Mouse (Mus musculus) heart, postnatal 10 days (tissue): ENCODE data around the gene Rptor. TPM values are rescaled to one million over a fixed set of nuclear protein-coding genes. Genes with fewer than 3 reads are reported as not detected.

ENCODE experiments used
- DNase-seq, 2 experiments: peaks; one replicate each; pipeline ENCODE4 v3.0.0; 2021
- intact Hi-C: fragments of 180-260 bp; cut with DNase I; formaldehyde crosslinking; loops from one replicate; pipeline ENCODE4 v1.15.1; 2025
- total RNA-seq, 2 experiments: library from RNA; stranded (reverse); gene quantifications; 2 replicates each; pipeline ENCODE4 v1.2.3; 2021

Gene Rptor
- total RNA-seq, 2 experiments from 2014 or later, result 39.2 to 40.7 TPM

GRCm38 (mm10) chr11:119769666-119770065 is 167.0 kb downstream of the Rptor start:
- DNase-seq, result no peak
- intact Hi-C loops, result loop anchor here (5.0 kb wide), 2 partner anchors 97 to 222 kb away; partner anchors contain the start of gene Nptx1

DNA sequence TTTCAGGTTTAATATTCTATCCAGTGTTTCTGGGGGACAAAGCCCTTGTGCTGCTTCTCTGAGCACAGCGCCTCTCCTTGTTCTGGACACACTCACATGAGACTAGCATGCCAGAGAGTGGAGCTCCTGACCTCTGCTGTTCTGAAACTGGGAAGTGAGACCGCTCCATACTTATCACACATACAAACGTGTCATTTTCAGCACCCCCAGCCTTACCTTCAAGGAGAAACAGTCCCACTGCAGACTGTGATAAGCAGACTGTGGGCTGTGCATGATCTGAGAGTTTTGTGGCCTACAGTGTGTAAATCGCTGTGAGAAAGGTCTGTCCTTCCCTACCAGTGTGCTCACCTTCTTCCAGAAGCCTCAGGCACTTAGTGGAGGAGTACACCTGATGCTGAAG is 168.3 kb downstream of the Rptor start:
- intact Hi-C loops, result loop anchor here (5.0 kb wide), 1 partner anchor 224 kb away; the partner anchor contains the start of gene Nptx1
- no peak for DNase-seq

GRCm38 (mm10) chr11:119772896-119773295 is 170.2 kb downstream of the Rptor start:
- intact Hi-C loops, result loop anchor here (5.0 kb wide), 1 partner anchor 226 kb away; the partner anchor contains the start of gene Nptx1
- peak in 1 of 2 experiments; percentile 27 for DNase-seq

GRCm38 (mm10) chr11:119775076-119775760 is 172.5 kb downstream of the Rptor start:
- intact Hi-C loops, result no loop called here
- DNase-seq, result no peak

DNA sequence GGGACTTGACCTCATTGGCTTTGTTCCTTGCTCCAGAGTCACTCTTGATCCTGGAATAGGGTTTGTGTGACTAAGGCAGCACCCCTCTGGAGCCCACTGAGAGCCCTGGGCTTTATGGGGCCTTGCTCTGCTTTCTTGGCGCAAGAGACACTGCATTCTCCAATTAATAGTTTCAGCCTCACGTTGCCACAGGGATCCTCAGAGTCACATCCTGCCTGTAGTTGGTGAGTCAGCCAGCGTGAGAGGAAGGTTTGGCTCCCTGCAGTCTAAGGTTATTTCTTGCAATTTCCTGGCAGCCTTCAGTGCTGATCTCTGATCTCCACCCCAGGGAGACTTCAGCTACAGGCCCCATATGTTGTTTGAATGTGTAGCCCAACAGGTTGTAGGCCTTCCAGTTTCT is 174.5 kb downstream of the Rptor start:
- intact Hi-C loops, result no loop called here
- peak in 1 of 2 experiments; percentile 37 for DNase-seq

- DNase-seq, result no peak
- intact Hi-C loops, result no loop called here
Measured at GRCm38 (mm10) chr11:119777872-119778271, 175.2 kb downstream of the Rptor start.

- no peak for DNase-seq
- intact Hi-C loops, result loop anchor here (5.0 kb wide), 1 partner anchor 278 kb away; no protein-coding TSS in a partner anchor
Measured at GRCm38 (mm10) chr11:119780290-119780689, 177.6 kb downstream of the Rptor start.

DNA sequence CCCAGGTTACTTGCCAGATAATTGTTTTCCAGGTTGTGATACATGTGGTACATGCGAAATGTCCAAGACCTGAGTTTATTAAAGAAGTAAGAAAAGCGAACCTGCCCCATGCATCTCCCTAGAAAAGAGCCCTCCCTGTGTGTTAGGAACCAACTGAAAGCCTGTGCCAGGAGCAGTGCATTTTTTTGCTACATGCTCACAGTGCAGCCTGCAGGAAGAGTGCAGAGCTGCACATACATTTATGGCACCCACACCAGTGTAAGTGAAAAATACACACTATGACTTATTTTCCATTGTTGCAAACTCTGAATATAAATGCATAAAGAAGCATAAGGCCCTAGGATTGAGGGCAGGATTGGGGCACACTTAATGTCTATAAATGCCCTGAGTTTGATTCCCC is 178.5 kb downstream of the Rptor start:
- intact Hi-C loops, result loop anchor here (5.0 kb wide), 1 partner anchor 279 kb away; no protein-coding TSS in a partner anchor
- DNase-seq, result no peak

- DNase-seq, result no peak
- intact Hi-C loops, result loop anchor here (5.0 kb wide), 1 partner anchor 279 kb away; no protein-coding TSS in a partner anchor
Measured at GRCm38 (mm10) chr11:119781726-119782125, 179.0 kb downstream of the Rptor start.

GRCm38 (mm10) chr11:119783653-119784052 is 180.9 kb downstream of the Rptor start:
- DNase-seq, result no peak
- intact Hi-C loops, result loop anchor here (5.0 kb wide), 1 partner anchor 281 kb away; no protein-coding TSS in a partner anchor

DNA sequence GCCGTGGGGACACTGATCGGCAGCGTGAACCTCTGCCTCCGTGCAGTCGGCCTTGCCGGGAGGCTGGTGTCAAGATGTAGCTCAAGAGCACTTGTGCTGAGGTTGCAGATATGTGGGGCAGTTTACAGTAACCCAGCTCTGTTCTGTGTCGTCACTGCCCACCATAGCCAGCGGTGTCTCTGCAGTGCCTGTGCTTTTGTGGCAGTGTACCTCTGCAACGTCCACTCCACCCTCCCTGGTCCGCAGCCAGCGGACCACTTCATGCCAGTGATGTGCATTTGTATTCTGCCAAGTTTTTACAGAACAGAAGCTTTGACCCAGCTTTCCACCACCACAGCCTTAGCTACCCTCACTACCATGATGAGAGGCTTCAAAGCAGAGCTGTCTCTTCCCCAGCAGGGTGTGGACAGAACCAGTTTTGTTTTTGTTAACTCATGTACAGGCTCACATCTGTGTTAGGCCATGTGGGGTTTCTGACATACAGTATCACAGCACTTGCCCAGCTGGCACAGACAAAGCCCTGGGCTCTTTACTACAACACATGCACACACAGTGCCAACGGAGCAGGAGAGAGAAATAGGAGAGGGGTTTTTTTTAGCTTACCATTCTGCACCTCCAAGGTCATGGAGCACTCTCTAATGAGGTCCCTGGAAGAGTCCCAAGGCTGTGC is 182.1 kb downstream of the Rptor start:
- intact Hi-C loops, result loop anchor here (5.0 kb wide), 1 partner anchor 283 kb away; no protein-coding TSS in a partner anchor

DNA sequence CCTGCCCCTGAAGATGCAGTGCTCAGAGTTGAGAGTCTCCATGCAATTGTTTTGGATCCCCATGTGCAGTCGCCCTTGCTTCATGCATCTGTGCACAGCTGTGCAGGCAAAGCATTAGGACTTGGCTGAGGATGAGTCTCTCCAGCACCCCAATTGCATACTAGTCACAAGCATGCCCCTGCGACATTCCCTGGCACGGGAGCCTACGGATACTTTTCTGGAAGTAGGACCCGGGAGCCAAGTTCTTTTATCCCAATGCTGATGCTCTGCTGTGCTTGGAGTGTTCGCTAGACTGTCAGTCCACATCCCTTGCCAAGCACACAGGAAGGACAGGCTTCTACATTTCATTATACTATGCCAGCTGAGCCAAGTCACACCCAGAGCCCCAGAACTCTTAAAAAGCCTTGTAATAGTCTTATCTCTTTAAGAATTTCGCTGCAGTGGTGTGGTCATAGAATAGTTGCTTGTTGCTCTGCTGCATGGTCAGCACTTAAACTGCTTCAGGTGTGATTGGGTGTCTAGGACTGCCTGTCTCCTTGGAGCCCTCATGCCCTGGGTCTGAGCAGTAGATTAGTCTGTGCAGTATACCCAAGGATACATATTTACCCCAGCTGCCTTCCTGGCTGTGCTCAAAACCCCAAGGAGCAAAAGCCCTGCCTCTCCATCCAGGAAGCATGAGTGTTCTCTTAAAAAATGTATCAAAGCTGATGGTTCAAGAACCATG is 183.1 kb downstream of the Rptor start:
- intact Hi-C loops, result no loop called here

More for the DNA sequence above, 182.1 kb downstream of the Rptor start:
- DNase-seq, result peak in 1 of 2 experiments; percentile 32

GRCm38 (mm10) chr11:119786385-119786880 is 183.7 kb downstream of the Rptor start:
- DNase-seq, result no peak
- intact Hi-C loops, result no loop called here

More for the DNA sequence above, 183.1 kb downstream of the Rptor start:
- no peak for DNase-seq

- no peak for DNase-seq
- intact Hi-C loops, result no loop called here
Measured at GRCm38 (mm10) chr11:119788488-119788887, 185.8 kb downstream of the Rptor start.

DNA sequence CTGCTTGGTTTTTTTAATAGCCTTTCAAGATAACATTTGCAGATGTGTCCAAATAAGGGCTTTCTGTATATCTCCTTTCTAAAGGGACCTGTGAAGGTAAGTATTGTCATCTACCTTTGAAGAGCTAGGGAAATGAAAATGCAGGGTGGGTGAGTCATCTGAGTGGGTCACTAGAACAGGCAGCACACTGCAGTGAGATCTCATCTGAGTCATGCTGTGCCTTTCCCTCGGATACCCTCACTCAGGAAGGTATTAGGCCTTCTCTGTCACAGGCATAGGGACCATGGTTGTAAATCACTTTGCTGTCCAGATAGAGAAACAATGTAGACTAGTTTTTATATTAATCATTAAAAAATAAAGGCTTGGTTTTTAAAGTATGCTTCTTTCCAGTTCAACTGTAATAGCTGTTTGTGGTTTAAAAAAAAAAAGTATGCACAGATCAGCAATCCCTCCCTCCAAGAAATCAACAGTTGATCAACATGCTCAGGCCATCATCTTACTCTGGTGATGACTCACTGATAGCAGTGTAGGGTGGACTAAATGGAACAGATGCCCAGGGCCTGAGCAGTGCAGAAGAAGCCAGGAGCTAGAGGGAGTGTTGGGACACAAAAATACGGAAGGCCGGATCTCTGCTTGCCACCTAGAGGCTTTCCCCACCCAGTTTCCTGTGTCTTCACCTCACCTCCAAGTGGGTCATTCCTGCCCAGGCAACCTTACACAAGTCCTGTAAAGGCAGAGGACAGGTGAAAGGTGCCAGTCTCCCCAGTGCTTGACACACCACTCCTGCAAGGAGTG is 186.4 kb downstream of the Rptor start:
- intact Hi-C loops, result no loop called here
- DNase-seq, result no peak

DNA sequence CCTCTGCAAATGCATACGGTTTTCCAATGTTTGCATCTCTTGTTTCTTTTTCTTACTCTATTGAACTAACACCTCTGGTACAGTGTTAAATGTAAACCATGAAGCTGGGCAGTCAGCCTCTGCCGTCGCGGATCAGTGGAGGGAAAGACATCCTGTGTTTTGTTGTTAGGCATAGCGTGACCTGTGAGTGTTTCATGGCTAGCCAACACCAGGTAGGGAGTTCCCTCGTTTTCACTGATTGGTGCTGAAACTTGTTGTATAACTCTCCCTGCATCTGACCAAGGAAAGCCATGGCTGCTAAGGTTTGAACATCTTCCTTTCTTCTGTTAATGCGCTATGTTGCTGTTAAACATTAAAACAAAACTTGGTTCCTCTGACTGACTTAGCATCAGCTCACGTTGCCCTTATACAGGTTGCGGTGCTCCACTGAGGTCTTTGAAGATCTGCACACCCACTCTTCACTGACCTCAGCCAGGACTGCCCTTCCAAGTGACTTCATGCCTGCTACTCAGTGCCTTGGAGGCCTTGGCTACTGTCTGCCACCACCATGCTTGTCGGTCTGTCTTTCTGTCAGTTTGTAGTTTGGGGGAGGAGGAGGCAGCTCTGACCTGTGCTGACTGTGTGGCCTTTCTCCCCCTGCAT is 189.3 kb downstream of the Rptor start:
- no peak for DNase-seq
- intact Hi-C loops, result no loop called here

GRCm38 (mm10) chr11:119793378-119793777 is 190.7 kb downstream of the Rptor start:
- no peak for DNase-seq
- intact Hi-C loops, result no loop called here

- no peak for DNase-seq
Measured at GRCm38 (mm10) chr11:119794020-119794419, 191.3 kb downstream of the Rptor start.

DNA sequence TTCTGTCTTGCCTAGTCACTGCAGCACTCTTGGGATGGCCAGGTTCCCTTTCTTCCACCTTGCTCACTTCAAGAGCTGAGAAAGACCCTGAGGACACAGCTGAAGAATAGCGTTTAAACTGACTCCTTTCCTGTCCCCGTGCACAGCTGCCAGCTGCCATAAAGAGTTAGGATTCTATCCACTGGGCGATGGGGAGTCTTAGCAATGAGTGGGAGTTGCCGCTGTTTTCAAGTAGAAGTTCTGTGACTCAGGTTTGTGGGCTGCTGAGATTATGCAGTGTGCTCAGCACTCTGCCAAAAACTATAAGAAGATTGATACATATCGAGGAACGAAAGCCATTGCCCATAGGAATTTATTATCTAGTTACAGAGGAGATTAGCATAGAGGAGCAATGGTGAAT is 192.0 kb downstream of the Rptor start:
- DNase-seq, result no peak
- intact Hi-C loops, result no loop called here

More at GRCm38 (mm10) chr11:119794020-119794419, 191.3 kb downstream of the Rptor start:
- intact Hi-C loops, result no loop called here
